Mouse (Mus musculus) olfactory bulb, adult 2 months (tissue): ENCODE measurements around the gene Cyp2d22.

Experiments used
- CTCF ChIP-seq: fragments of 200-500 bp; IDR thresholded peaks from 2 replicates; pipeline ENCODE4 v1.5.1; 2012; ENCODE audit warnings: low read depth, mild to moderate bottlenecking, low read length, moderate library complexity; ENCODE audit not compliant: insufficient read depth
- POLR2A ChIP-seq: fragments of 200-500 bp; IDR thresholded peaks from 2 replicates; pipeline ENCODE4 v1.6.1; 2012; ENCODE audit warnings: mild to moderate bottlenecking, low read depth, low read length, moderate library complexity; ENCODE audit not compliant: insufficient read depth

DNA sequence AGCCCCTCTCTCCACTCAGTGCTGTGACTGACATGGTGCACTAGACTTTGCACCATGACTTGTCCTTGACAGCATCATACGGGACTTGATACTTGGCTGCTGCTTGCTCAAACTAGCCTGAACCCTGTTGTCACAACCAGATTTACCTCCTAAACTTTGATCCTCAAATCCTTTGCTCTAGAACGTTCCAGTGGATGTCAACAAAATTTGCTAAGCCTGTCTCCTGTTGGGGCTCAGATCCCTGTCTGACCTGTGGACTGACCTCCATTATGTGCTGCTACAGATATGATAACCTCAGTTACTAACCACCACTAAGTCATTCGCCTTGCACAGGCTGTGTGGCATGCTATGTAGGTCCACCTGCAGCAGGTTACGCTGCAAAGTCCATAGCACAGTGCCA, 42.9 kb upstream of the Cyp2d22 start:
- no peak for TF ChIP-seq CTCF
- no peak for TF ChIP-seq POLR2A
